Mouse (Mus musculus): ENCODE measurements around the gene C730034F03Rik.

The C730034F03Rik gene

GRCm38 (mm10) chr15:89431806-89432205 is 2.4 kb downstream of the C730034F03Rik start:
- no peak for DNase-seq (ENCODE audit: low read depth, low spot score)

DNA sequence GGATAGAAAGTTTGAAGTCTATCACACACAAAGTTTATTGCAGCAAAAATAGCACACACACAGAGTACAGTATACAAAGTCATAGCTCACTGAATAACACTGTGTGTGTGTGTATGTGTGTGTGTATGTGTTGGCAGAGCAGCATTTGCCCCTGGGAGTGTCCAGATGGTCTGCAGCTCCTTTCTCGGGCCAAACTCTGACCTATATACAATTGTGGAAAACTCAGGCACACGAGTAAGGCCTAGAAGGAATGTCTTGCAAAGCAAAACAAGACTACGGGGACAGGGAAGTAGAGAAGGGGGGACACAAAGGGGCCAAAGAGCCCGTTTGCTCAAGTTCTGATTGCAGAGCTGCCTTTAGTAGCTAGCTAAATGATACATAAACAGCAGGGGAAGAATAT is 3.6 kb downstream of the C730034F03Rik start:
- no peak for DNase-seq (ENCODE audit: low read depth, low spot score)

GRCm38 (mm10) chr15:89434136-89434535 is 4.7 kb downstream of the C730034F03Rik start:
- DNase-seq (ENCODE audit: low read depth, low spot score): no peak

GRCm38 (mm10) chr15:89435878-89436277 is 6.5 kb downstream of the C730034F03Rik start:
- DNase-seq (ENCODE audit: low read depth, low spot score): no peak

DNA sequence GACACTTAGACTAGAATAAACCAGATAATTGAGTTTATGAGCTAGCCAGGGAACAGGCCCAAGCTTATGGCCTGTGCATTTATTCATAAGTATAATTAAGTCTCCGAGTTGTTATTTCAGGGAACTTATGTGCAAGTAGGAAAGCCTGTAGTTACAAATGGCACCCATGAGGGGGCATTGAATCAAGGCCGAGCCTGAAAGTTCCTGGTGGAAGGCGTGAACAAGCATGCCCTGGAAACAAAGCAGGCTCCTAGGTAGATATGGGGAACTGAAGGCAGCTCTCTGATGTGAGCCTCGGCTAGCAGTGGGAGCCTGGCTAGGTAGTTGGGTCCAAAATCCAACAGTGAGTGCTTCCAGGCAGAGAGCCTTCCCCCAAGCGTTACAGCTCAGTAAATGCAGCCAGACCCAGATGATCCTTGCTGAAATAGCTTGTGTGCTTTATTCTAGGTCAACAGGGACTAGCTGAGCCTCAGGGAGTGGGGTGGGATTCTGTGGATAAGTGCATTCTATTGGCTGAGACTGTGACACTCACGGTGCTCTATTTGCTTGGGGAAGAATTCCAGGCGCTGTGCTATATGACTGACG is 13.2 kb downstream of the C730034F03Rik start:
- DNase-seq (ENCODE audit: low read depth, low spot score): peak; percentile 5

- peak; percentile 13 for DNase-seq (ENCODE audit: low read depth, low spot score)
Observed at GRCm38 (mm10) chr15:89452906-89453864, 23.8 kb downstream of the C730034F03Rik start.

GRCm38 (mm10) chr15:89453865-89454478 is 24.6 kb downstream of the C730034F03Rik start, which contains the start of gene Mapk8ip2:
Mapk8ip2 (plus strand) TSS chr15:89453913.
- peak; percentile 48 for DNase-seq (ENCODE audit: low read depth, low spot score)

- DNase-seq (ENCODE audit: low read depth, low spot score): no peak
Observed at GRCm38 (mm10) chr15:89454857-89455256, 25.5 kb downstream of the C730034F03Rik start.

- DNase-seq (ENCODE audit: low read depth, low spot score): no peak
Observed at GRCm38 (mm10) chr15:89455642-89456041, 26.3 kb downstream of the C730034F03Rik start.

DNA sequence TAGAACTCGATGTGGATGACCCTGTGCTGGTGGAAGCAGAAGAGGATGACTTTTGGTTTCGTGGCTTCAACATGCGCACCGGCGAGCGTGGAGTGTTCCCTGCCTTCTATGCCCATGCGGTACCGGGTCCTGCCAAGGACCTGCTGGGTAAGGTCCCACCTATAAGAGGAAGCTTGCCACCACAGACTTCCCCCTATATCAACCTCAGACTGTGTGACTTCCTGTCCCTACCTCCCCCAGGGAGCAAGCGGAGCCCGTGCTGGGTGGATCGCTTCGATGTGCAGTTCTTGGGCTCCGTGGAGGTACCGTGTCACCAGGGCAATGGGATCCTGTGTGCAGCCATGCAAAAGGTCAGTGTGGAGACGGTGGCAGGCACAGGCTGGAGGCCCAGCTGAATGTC is 29.6 kb downstream of the C730034F03Rik start:
- DNase-seq (ENCODE audit: low read depth, low spot score): no peak

DNA sequence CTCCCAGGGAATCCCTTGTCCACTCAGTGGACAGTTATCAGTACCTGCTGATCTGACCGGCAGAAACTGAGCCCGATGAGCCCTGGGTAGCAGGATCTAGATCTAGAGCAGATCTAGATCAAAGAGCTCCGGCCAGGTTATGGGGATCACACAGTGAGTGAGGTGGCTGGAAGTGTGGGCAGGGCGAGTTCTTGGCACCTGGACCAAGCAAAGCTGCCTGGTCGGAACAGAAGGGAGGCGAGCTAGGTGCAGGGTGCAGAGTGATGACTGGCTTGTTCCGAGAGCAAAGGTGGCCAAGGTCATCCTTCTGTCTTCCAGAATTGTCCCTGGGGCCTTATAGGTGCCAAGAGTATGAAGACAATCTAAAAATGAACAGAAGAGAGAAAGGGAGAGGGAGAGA is 30.4 kb downstream of the C730034F03Rik start:
- DNase-seq (ENCODE audit: low read depth, low spot score): no peak

GRCm38 (mm10) chr15:89460298-89460697 is 30.9 kb downstream of the C730034F03Rik start:
- DNase-seq (ENCODE audit: low read depth, low spot score): no peak

GRCm38 (mm10) chr15:89461321-89461720 is 31.9 kb downstream of the C730034F03Rik start:
- no peak for DNase-seq (ENCODE audit: low read depth, low spot score)

- DNase-seq (ENCODE audit: low read depth, low spot score): no peak
Observed at GRCm38 (mm10) chr15:89462176-89462575, 32.8 kb downstream of the C730034F03Rik start.

DNA sequence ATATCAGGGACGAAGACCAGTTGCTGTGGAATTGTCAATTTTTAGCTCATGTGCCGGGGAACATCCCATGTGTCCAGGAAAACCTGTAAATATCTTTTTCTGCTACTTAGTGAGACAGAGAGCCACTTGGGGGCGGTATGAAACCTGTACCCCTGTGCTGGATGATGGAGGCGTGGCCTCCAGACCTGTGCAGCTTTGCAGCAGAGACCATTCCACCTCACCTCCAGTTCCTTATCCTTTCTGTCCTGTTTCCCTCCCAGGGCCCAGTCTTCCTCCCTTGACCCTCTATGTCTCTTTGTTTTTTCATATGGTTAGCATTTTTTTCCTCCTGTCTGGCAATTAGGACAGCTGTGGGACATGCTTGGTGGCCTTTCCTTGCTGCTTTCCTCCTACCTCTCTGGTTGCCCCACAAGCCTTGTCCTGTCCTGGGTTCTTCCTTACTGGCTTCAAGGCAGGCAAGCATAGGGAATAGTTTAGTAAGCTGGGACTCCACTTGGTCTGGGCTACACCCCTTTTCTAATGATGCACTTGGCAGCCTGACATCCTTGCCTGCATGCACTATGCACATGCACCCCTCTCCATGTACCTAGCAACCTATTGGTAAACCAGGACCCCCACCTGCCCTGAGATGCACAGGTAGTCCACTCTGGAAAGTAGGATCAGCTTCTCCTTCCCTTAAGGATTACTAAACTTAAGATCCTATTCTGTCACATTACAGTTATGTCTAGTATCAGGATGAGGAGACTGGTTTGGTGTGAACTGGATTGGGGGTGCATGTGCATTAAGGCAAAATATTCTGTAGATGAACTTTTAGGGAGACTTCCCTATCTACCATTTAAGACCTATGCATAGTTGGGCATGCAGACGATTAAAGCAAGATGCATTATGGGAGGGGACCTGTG is 34.2 kb downstream of the C730034F03Rik start:
- DNase-seq (ENCODE audit: low read depth, low spot score): no peak

DNA sequence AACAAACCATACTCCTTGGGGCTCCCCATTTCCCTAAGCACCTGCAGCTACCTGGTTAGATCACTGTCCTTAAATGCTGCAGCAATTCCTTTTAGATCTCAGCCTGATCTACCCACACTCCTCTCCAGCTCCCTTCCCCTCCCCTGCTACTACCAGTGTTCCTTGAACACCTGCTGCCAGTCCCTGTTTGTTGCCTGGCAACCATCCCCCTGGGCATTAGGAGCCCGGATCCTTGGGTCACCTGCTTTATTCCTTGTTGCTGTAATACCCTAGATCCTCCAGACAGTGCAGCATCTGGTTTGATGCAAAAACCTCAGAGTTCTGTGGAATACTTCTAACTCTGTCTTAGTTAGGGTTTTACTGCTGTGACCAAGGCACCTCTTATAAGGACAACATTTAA is 35.7 kb downstream of the C730034F03Rik start:
- DNase-seq (ENCODE audit: low read depth, low spot score): peak; percentile 52

- DNase-seq (ENCODE audit: low read depth, low spot score): peak; percentile 19
Observed at GRCm38 (mm10) chr15:89468577-89468976, 39.2 kb downstream of the C730034F03Rik start.

DNA sequence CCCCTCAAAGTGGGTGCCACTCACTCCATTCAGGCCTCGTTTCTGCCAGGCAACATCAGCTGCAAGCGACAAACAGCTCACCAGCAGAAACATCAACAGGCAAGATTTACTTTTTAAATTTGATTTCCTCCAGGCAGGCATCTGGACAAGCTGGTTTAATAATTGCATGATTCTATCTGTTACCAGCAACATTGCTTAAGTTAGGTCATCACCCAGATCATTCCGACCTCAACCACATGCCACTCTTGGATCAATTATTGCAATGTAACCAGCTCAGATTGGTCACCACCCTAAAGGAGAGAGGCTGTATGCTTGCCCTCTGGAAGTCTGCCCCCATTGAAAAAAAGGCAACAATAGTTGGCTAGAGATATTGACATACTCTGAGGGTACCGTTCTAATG is 42.1 kb downstream of the C730034F03Rik start:
- DNase-seq (ENCODE audit: low read depth, low spot score): no peak

- no peak for DNase-seq (ENCODE audit: low read depth, low spot score)
Observed at GRCm38 (mm10) chr15:89473370-89473769, 44.0 kb downstream of the C730034F03Rik start.

- DNase-seq (ENCODE audit: low read depth, low spot score): no peak
Observed at GRCm38 (mm10) chr15:89473921-89474320, 44.5 kb downstream of the C730034F03Rik start.

DNA sequence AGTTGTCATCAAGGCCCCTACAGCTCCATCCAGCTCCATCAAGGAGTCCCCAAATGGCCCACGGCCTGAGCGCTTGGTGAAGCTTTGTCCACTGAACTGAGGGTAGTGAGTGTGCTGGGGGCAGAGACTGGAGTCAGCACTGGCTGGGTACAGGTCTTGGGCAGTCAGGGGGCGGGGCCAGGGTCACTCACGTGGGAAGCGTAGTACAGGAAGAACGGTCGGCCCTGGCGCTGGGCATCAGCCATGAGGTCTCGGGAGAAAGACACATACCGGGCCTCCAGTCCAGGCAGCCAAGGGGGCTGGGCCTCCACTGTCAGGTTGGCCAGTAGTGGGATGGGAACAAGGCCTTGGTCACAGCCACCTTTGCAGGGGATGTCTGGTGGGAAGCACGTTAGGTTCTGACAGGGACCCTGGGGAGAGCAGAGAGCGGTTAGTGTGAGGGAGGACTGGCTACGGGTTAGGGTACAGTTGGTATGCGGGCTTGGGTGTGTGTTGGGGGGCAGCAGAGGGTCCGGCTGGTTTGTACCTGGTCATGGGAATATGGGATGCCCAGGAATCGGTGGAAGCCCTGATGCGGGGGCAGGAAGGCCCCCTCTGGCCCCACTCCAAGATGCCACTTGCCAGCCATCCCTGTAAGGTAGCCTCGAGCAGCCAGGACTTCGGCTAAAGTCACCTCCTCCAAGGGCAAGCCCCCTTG is 45.4 kb downstream of the C730034F03Rik start:
- no peak for DNase-seq (ENCODE audit: low read depth, low spot score)
